Mouse (Mus musculus): ENCODE measurements at regions not wholly inside any gene's neighbourhood (a gene's known extent, or its start where the extent isn't known, plus 50 kb on each side); places are given as distances from the start of the nearest gene placed in this dataset.

- Histone ChIP-seq H3K4me1 (0 out of 2 replicates have a peak, but pooled peaks cover 7% of the 10 kb centered on the region), H3K9me3 (no peaks in the 10 kb centered on the region), H3K4me2 (replicated peaks) (no peak overlapping the region), H3K36me3 (no peaks in the 10 kb centered on the region), H3K27ac (no peak overlapping the region), H3K27me3 (no peaks in the 10 kb centered on the region), H3K9ac (no peak overlapping the region), H3K4me3 (no peak overlapping the region)
- ATAC-seq (ENCODE audit: insufficient number of reproducible peaks, insufficient read depth, low FRiP score, low TSS enrichment) = peak; percentile 69; the same call in 1 of the 2 replicates
- 35% methylated on average over 10 of the region's 10 CpGs for WGBS
Observed at GRCm38 (mm10) chr4:124310594-124310993, 300.0 kb downstream of the 3100002H09Rik start.

DNA sequence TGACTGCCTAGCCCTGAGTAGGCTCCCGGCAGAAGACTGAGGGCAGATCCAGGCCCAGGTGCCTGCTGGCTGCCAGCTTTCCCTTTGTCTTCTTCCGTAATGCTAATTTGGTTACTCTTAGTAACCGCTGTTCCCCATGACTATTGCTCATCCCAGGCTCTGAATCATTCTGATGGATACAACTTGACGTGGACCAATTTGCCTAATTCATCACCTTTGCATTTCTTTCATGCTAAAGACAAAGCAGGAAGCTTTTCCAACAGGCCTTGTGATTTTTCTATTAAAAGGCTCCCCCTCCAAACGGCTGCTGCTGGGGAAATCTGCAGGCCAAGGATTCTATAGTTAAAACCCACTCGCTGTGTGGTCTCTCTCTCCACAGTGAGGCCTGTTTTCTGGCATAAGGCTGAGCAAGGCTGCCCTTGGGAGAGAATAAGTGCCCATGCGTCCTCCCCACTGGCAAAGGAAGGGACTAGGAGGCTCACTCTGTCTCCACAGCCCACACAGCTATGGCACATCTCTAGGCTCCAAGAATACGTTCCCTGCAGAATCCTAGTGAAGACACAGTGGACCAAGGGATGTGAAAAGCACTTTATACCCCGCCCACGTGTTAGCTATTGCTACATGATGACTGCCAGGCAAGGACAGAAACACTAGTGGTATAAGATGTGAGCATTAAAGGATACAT lies 304.6 kb downstream of the 3100002H09Rik start:
- Histone ChIP-seq H3K27me3 (no peaks in the 10 kb centered on the region; the same call in 1 of the 2 replicates), H3K4me3 (no peak overlapping the region), H3K9ac (no peak overlapping the region), H3K4me2 (replicated peaks) (no peak overlapping the region), H3K36me3 (no peaks in the 10 kb centered on the region), H3K4me1 (0 out of 2 replicates have a peak, but pooled peaks cover 6% of the 10 kb centered on the region), H3K27ac (no peak overlapping the region), H3K9me3 (no peaks in the 10 kb centered on the region)
- ATAC-seq (ENCODE audit: insufficient number of reproducible peaks, insufficient read depth, low FRiP score, low TSS enrichment) = no peak
- 73% methylated on average over 10 of the region's 10 CpGs for WGBS

- H3K4me2 ChIP-seq (replicated peaks) = no peak overlapping the region
- H3K27me3 ChIP-seq = no peaks in the 10 kb centered on the region; the same call in 1 of the 2 replicates
- no peaks in the 10 kb centered on the region for H3K9me3 ChIP-seq
- 55% methylated on average over 7 of the region's 7 CpGs for WGBS
- 0 out of 2 replicates have a peak, but pooled peaks cover 6% of the 10 kb centered on the region for H3K4me1 ChIP-seq
- H3K27ac ChIP-seq = no peak overlapping the region
- no peak overlapping the region for H3K9ac ChIP-seq
- no peak overlapping the region for H3K4me3 ChIP-seq
- ATAC-seq (ENCODE audit: insufficient number of reproducible peaks, insufficient read depth, low FRiP score, low TSS enrichment) = no peak
- no peaks in the 10 kb centered on the region for H3K36me3 ChIP-seq
Observed at GRCm38 (mm10) chr4:124302950-124303349, 307.7 kb downstream of the 3100002H09Rik start.

- WGBS = 17% methylated on average over 10 of the region's 10 CpGs
- ATAC-seq (ENCODE audit: insufficient number of reproducible peaks, insufficient read depth, low FRiP score, low TSS enrichment) = no peak
- no peaks in the 10 kb centered on the region; the same call in 1 of the 2 replicates for H3K27me3 ChIP-seq
Observed at GRCm38 (mm10) chr4:124298667-124299437, 311.8 kb downstream of the 3100002H09Rik start.

GRCm38 (mm10) chr4:124292254-124292653 lies 318.3 kb downstream of the 3100002H09Rik start:
- Histone ChIP-seq H3K27me3 (no peaks in the 10 kb centered on the region), H3K4me2 (replicated peaks) (no peak overlapping the region), H3K36me3 (no peaks in the 10 kb centered on the region), H3K4me3 (no peak overlapping the region), H3K27ac (no peak overlapping the region), H3K4me1 (peaks cover 7% of the 10 kb centered on the region), H3K9ac (no peak overlapping the region), H3K9me3 (no peaks in the 10 kb centered on the region)
- ATAC-seq (ENCODE audit: insufficient number of reproducible peaks, insufficient read depth, low FRiP score, low TSS enrichment) = 0 out of 2 replicates have a peak, but pooled peaks have one; percentile 22
- 29% methylated on average over 17 of the region's 17 CpGs for WGBS

More at GRCm38 (mm10) chr4:124298667-124299437, 311.8 kb downstream of the 3100002H09Rik start:
- Histone ChIP-seq H3K9ac (no peak overlapping the region), H3K4me3 (no peak overlapping the region), H3K27ac (no peak overlapping the region), H3K36me3 (no peaks in the 10 kb centered on the region), H3K4me2 (replicated peaks) (no peak overlapping the region), H3K9me3 (no peaks in the 10 kb centered on the region), H3K4me1 (0 out of 2 replicates have a peak, but pooled peaks cover 6% of the 10 kb centered on the region)

- no peaks in the 10 kb centered on the region for H3K9me3 ChIP-seq
- no peak overlapping the region for H3K4me2 ChIP-seq (replicated peaks)
- H3K4me3 ChIP-seq = no peak overlapping the region
- peaks cover 7% of the 10 kb centered on the region for H3K4me1 ChIP-seq
- H3K27ac ChIP-seq = no peak overlapping the region
- 61% methylated on average over 8 of the region's 8 CpGs for WGBS
- no peak overlapping the region for H3K9ac ChIP-seq
- H3K36me3 ChIP-seq = no peaks in the 10 kb centered on the region
- no peaks in the 10 kb centered on the region for H3K27me3 ChIP-seq
- no peak for ATAC-seq (ENCODE audit: insufficient number of reproducible peaks, insufficient read depth, low FRiP score, low TSS enrichment)
Observed at GRCm38 (mm10) chr4:124291767-124292166, 318.8 kb downstream of the 3100002H09Rik start.

DNA sequence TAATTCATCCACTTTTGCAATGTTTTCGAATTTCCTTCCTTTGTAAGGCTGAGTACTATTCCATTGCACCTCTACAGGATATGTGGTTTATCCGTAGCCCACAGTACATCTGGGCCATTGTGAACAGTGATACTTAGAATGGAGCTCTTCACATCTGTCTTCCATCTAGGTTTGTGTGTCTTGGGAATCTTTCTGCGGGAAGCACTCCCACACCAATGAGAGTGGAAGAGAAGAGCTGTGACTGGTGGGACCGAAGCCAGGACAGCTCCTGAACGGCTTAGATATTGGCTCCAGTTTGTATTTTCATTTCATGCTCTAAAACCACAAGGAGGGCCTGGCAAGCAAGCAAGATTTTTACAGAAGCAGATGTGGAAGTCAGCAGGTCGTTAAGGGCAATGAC lies 323.1 kb downstream of the 3100002H09Rik start:
- Histone ChIP-seq H3K4me1 (peaks cover 5% of the 10 kb centered on the region), H3K27ac (no peak overlapping the region), H3K9me3 (no peaks in the 10 kb centered on the region), H3K4me3 (no peak overlapping the region), H3K36me3 (no peaks in the 10 kb centered on the region), H3K9ac (no peak overlapping the region), H3K4me2 (replicated peaks) (no peak overlapping the region), H3K27me3 (no peaks in the 10 kb centered on the region)
- WGBS = 62% methylated on average over 6 of the region's 6 CpGs
- no peak for ATAC-seq (ENCODE audit: insufficient number of reproducible peaks, insufficient read depth, low FRiP score, low TSS enrichment)

- Histone ChIP-seq H3K27ac (no peak overlapping the region), H3K9ac (no peak overlapping the region), H3K4me3 (no peak overlapping the region), H3K4me2 (replicated peaks) (peak overlapping the region; percentile 85), H3K9me3 (no peaks in the 10 kb centered on the region), H3K4me1 (peaks cover 14% of the 10 kb centered on the region; the same call in 1 of the 2 replicates), H3K36me3 (no peaks in the 10 kb centered on the region), H3K27me3 (no peaks in the 10 kb centered on the region)
- ATAC-seq (ENCODE audit: insufficient number of reproducible peaks, insufficient read depth, low FRiP score, low TSS enrichment) = no peak
- WGBS = 4% methylated on average over 10 of the region's 10 CpGs
Observed at GRCm38 (mm10) chr4:124278681-124279080, 331.9 kb downstream of the 3100002H09Rik start.

GRCm38 (mm10) chr4:124277456-124278181 lies 333.0 kb downstream of the 3100002H09Rik start:
- WGBS = under 1% methylated on average over 42 of the region's 43 CpGs
- peak; percentile 54; the same call in 1 of the 2 replicates for ATAC-seq (ENCODE audit: insufficient number of reproducible peaks, insufficient read depth, low FRiP score, low TSS enrichment)
- H3K27ac ChIP-seq = peak overlapping the region; percentile 85

GRCm38 (mm10) chr4:124276741-124277455 lies 333.7 kb downstream of the 3100002H09Rik start:
- peaks cover 14% of the 10 kb centered on the region; the same call in 1 of the 2 replicates for H3K4me1 ChIP-seq
- H3K36me3 ChIP-seq = no peaks in the 10 kb centered on the region
- H3K4me3 ChIP-seq = peak overlapping the region; percentile 41
- ATAC-seq (ENCODE audit: insufficient number of reproducible peaks, insufficient read depth, low FRiP score, low TSS enrichment) = 0 out of 2 replicates have a peak, but pooled peaks have one; percentile 11
- H3K27ac ChIP-seq = peak overlapping the region; percentile 85
- WGBS = 5% methylated on average over 21 of the region's 21 CpGs
- no peaks in the 10 kb centered on the region for H3K27me3 ChIP-seq
- H3K4me2 ChIP-seq (replicated peaks) = peak overlapping the region; percentile 85
- H3K9me3 ChIP-seq = no peaks in the 10 kb centered on the region
- peak overlapping the region; percentile 64 for H3K9ac ChIP-seq

More at GRCm38 (mm10) chr4:124277456-124278181, 333.0 kb downstream of the 3100002H09Rik start:
- Histone ChIP-seq H3K36me3 (no peaks in the 10 kb centered on the region), H3K4me1 (peaks cover 14% of the 10 kb centered on the region; the same call in 1 of the 2 replicates), H3K4me2 (replicated peaks) (peak overlapping the region; percentile 85), H3K27me3 (no peaks in the 10 kb centered on the region), H3K9ac (peak overlapping the region; percentile 64), H3K9me3 (no peaks in the 10 kb centered on the region), H3K4me3 (peak overlapping the region; percentile 41)

DNA sequence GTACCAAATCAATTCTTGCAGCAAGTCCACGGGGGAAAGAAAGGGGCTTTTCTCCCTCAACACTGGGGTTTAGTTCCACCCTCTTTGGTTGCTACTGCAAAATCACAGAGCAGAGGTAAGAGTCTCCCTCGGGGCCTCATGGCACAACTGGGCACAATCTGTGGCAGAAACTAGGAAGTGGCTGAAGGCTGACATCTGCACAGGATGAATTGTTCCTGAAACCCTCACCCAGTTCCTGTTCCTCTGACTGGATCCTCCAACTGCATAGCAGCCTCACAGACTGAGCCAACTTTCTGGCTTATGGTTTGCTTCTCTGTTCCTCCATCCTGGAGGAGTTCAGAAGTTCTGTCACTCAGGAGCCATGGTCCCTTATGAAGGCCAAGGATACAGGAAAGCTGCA lies 338.6 kb downstream of the 3100002H09Rik start:
- 75% methylated on average over 2 of the region's 2 CpGs for WGBS
- Histone ChIP-seq H3K9ac (no peak overlapping the region), H3K36me3 (no peaks in the 10 kb centered on the region), H3K27ac (no peak overlapping the region), H3K4me1 (0 out of 2 replicates have a peak, but pooled peaks cover 6% of the 10 kb centered on the region), H3K27me3 (0 out of 2 replicates have a peak, but pooled peaks cover 3% of the 10 kb centered on the region), H3K4me2 (replicated peaks) (no peak overlapping the region), H3K9me3 (no peaks in the 10 kb centered on the region), H3K4me3 (no peak overlapping the region)
- no peak for ATAC-seq (ENCODE audit: insufficient number of reproducible peaks, insufficient read depth, low FRiP score, low TSS enrichment)

Measured in embryonic facial prominence, embryonic 12.5 days (tissue).